Mouse (Mus musculus) myocyte (in vitro differentiated cells): ENCODE measurements around the gene Tmem120b.

Experiments used
- E2F4 ChIP-seq: IDR thresholded peaks from one replicate; pipeline ENCODE4 v1.6.1; 2011; ENCODE audit warnings: mild to moderate bottlenecking, control low read depth, moderate library complexity; ENCODE audit not compliant: insufficient read depth
- POLR2A ChIP-seq: IDR thresholded peaks from one replicate; pipeline ENCODE4 v1.6.1; 2011; ENCODE audit warnings: low read depth, mild to moderate bottlenecking, control low read depth, moderate library complexity; ENCODE audit not compliant: insufficient read length
- USF1 ChIP-seq: IDR thresholded peaks from one replicate; pipeline ENCODE4 v1.6.1; 2011; ENCODE audit warnings: low read depth, mild to moderate bottlenecking, control low read depth, moderate library complexity

DNA sequence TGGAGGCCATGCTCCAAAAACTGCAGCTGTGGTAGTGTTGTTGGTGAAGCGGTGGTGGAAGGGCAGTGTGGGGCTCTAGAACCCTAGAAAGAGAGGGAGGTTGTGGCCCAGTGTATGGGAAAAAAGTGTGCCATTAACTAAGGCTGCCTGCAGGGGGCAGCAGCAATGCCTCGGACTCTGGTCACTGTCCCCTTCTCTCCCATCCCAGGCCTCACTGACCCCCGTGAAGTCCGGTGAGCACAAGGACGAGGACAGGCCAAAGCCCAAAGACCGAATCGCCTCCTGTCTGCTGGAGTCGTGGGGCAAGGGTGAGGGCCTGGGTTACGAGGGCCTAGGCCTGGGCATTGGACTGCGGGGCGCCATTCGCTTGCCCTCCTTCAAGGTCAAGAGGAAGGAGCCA lies 88.5 kb downstream of the Tmem120b start:
- no peak for TF ChIP-seq USF1
- TF ChIP-seq E2F4: no peak
- TF ChIP-seq POLR2A: no peak
